Mouse (Mus musculus) brain, adult 2 months (tissue): ENCODE measurements at regions not wholly inside any gene's neighbourhood (a gene's known extent, or its start where the extent isn't known, plus 50 kb on each side); places are given as distances from the start of the nearest gene placed in this dataset.

Experiments
- DNase-seq: peaks from one replicate; pipeline ENCODE4 v3.0.0; 2011; ENCODE audit warnings: low read depth, low spot score

GRCm38 (mm10) chr1:33395733-33396132 is 273.9 kb downstream of the Prim2 start:
- DNase-seq, result no peak

GRCm38 (mm10) chr1:33394989-33395594 is 274.5 kb downstream of the Prim2 start:
- DNase-seq, result no peak

- no peak for DNase-seq
Observed at GRCm38 (mm10) chr1:33370796-33371195, 298.8 kb downstream of the Prim2 start.

- DNase-seq, result no peak
Observed at GRCm38 (mm10) chr1:33362688-33363426, 306.7 kb downstream of the Prim2 start.

GRCm38 (mm10) chr1:33334061-33334460 is 335.5 kb downstream of the Prim2 start:
- peak; percentile 57 for DNase-seq
